Mouse (Mus musculus): ENCODE data around the gene Cenpe. TPM values are rescaled to one million over a fixed set of nuclear protein-coding genes. Genes with fewer than 3 reads are reported as not detected.
"Not testable (repeated sequence)": the region's sequence is repeated elsewhere in the genome, so short reads cannot be mapped to it uniquely, and the experiment has no call there.

Gene Cenpe
- polyA plus RNA-seq (2015; fragmentation: Nextera tagmentation; extraction: Ambion mirVana): 20.3 and 23.5 TPM in 2 replicates

GRCm38 (mm10) chr3:135211805-135212657 is at the start of gene Cenpe:
TSS of gene Cenpe (plus strand) at chr3:135212537.
- H3K9ac ChIP-seq: peak within 1 kb of the TSS; percentile 79
- H3K4me1 ChIP-seq (replicated peaks): peaks cover 8% of the 10 kb centered on the region
- WGBS: 2% methylated on average over 29 of the region's 29 CpGs
- H3K4me3 ChIP-seq (replicated peaks): peak within 1 kb of the TSS; percentile 91
- H3K27ac ChIP-seq: peak within 1 kb of the TSS; percentile 70
- peak within 1 kb of the TSS; percentile 66 for H3K4me2 ChIP-seq (replicated peaks)
- no peaks in the 10 kb centered on the region for H3K27me3 ChIP-seq (replicated peaks)
- ATAC-seq: peak; percentile 95
- H3K36me3 ChIP-seq: peaks cover 9% of the 10 kb centered on the region
- no peaks in the 10 kb centered on the region for H3K9me3 ChIP-seq

- Histone ChIP-seq H3K36me3 (no peaks in the 10 kb centered on the region), H3K27me3 (replicated peaks) (no peaks in the 10 kb centered on the region), H3K9me3 (no peaks in the 10 kb centered on the region), H3K4me3 (replicated peaks) (no peak overlapping the region), H3K27ac (no peak overlapping the region), H3K4me2 (replicated peaks) (no peak overlapping the region), H3K4me1 (replicated peaks) (no peaks in the 10 kb centered on the region), H3K9ac (no peak overlapping the region)
- no peak for ATAC-seq
- 47% methylated on average over 3 of the region's 3 CpGs for WGBS
Observed at GRCm38 (mm10) chr3:135171898-135172446, 40.4 kb upstream of the Cenpe start.

GRCm38 (mm10) chr3:135191861-135192260 is 20.5 kb upstream of the Cenpe start:
- no peaks in the 10 kb centered on the region for H3K36me3 ChIP-seq
- WGBS: 74% methylated on average over 6 of the region's 6 CpGs
- ATAC-seq: no peak
- H3K4me1 ChIP-seq (replicated peaks): no peaks in the 10 kb centered on the region
- no peak overlapping the region for H3K4me3 ChIP-seq (replicated peaks)
- no peak overlapping the region for H3K27ac ChIP-seq
- no peak overlapping the region for H3K4me2 ChIP-seq (replicated peaks)
- no peaks in the 10 kb centered on the region for H3K9me3 ChIP-seq
- no peaks in the 10 kb centered on the region for H3K27me3 ChIP-seq (replicated peaks)
- H3K9ac ChIP-seq: no peak overlapping the region

- not testable (repeated sequence) for H3K4me1 ChIP-seq (replicated peaks); H3K4me2 ChIP-seq (replicated peaks); H3K9me3 ChIP-seq; H3K27ac ChIP-seq; ATAC-seq; H3K27me3 ChIP-seq (replicated peaks); H3K36me3 ChIP-seq; H3K4me3 ChIP-seq (replicated peaks); H3K9ac ChIP-seq
- WGBS: 86% methylated on average over 2 of the region's 2 CpGs
Observed at GRCm38 (mm10) chr3:135198051-135198450, 14.3 kb upstream of the Cenpe start.

- WGBS: 84% methylated on average over 17 of the region's 17 CpGs
- no peaks in the 10 kb centered on the region for H3K36me3 ChIP-seq
- H3K4me3 ChIP-seq (replicated peaks): no peak overlapping the region
- H3K27me3 ChIP-seq (replicated peaks): no peaks in the 10 kb centered on the region
- ATAC-seq: no peak
- H3K9me3 ChIP-seq: no peaks in the 10 kb centered on the region
- no peak overlapping the region for H3K4me2 ChIP-seq (replicated peaks)
- H3K27ac ChIP-seq: no peak overlapping the region
- no peak overlapping the region for H3K9ac ChIP-seq
- H3K4me1 ChIP-seq (replicated peaks): no peaks in the 10 kb centered on the region
Observed at GRCm38 (mm10) chr3:135200409-135201303, 11.7 kb upstream of the Cenpe start.

- Histone ChIP-seq H3K36me3 (no peaks in the 10 kb centered on the region), H3K4me3 (replicated peaks) (no peak overlapping the region), H3K9ac (no peak overlapping the region), H3K4me1 (replicated peaks) (no peaks in the 10 kb centered on the region), H3K27me3 (replicated peaks) (no peaks in the 10 kb centered on the region), H3K27ac (no peak overlapping the region), H3K9me3 (no peaks in the 10 kb centered on the region), H3K4me2 (replicated peaks) (no peak overlapping the region)
- 45% methylated on average over 4 of the region's 4 CpGs for WGBS
- no peak for ATAC-seq
Observed at GRCm38 (mm10) chr3:135206621-135207020, 5.7 kb upstream of the Cenpe start.

- no peaks in the 10 kb centered on the region for H3K27me3 ChIP-seq (replicated peaks)
- peak overlapping the region; percentile 63 for H3K4me2 ChIP-seq (replicated peaks)
- ATAC-seq: peak; percentile 78
- H3K4me3 ChIP-seq (replicated peaks): peak overlapping the region; percentile 91
- no peaks in the 10 kb centered on the region for H3K9me3 ChIP-seq
- peaks cover 12% of the 10 kb centered on the region for H3K36me3 ChIP-seq
- H3K9ac ChIP-seq: peak overlapping the region; percentile 79
- no peak overlapping the region; the same call in 1 of the 2 replicates for H3K27ac ChIP-seq
- peaks cover 8% of the 10 kb centered on the region for H3K4me1 ChIP-seq (replicated peaks)
- WGBS: under 1% methylated on average over 26 of the region's 26 CpGs
Observed at GRCm38 (mm10) chr3:135212658-135213350, 467 bp downstream of the Cenpe start.

- H3K9ac ChIP-seq: no peak overlapping the region
- WGBS: 65% methylated on average over 3 of the region's 3 CpGs
- no peak overlapping the region for H3K4me3 ChIP-seq (replicated peaks)
- no peaks in the 10 kb centered on the region for H3K9me3 ChIP-seq
- peaks cover 19% of the 10 kb centered on the region for H3K36me3 ChIP-seq
- H3K4me1 ChIP-seq (replicated peaks): no peaks in the 10 kb centered on the region
- no peaks in the 10 kb centered on the region for H3K27me3 ChIP-seq (replicated peaks)
- 0 out of 2 replicates have a peak, but pooled peaks have one; percentile 60 for ATAC-seq
- no peak overlapping the region for H3K4me2 ChIP-seq (replicated peaks)
- no peak overlapping the region for H3K27ac ChIP-seq
Observed at GRCm38 (mm10) chr3:135232058-135232457, 19.7 kb downstream of the Cenpe start.

GRCm38 (mm10) chr3:135232462-135232861 is 20.1 kb downstream of the Cenpe start:
- Histone ChIP-seq H3K4me2 (replicated peaks) (no peak overlapping the region), H3K4me3 (replicated peaks) (no peak overlapping the region), H3K9ac (no peak overlapping the region), H3K9me3 (no peaks in the 10 kb centered on the region), H3K4me1 (replicated peaks) (no peaks in the 10 kb centered on the region), H3K27me3 (replicated peaks) (no peaks in the 10 kb centered on the region), H3K36me3 (peaks cover 20% of the 10 kb centered on the region), H3K27ac (no peak overlapping the region)
- ATAC-seq: peak; percentile 95
- 65% methylated on average over 3 of the region's 3 CpGs for WGBS

GRCm38 (mm10) chr3:135245733-135246132 is 33.4 kb downstream of the Cenpe start:
- H3K9me3 ChIP-seq: no peaks in the 10 kb centered on the region
- H3K4me1 ChIP-seq (replicated peaks): no peaks in the 10 kb centered on the region
- no peak overlapping the region for H3K27ac ChIP-seq
- H3K9ac ChIP-seq: no peak overlapping the region
- no peak overlapping the region for H3K4me2 ChIP-seq (replicated peaks)
- peaks cover 26% of the 10 kb centered on the region for H3K36me3 ChIP-seq
- no peak for ATAC-seq
- no peak overlapping the region for H3K4me3 ChIP-seq (replicated peaks)
- no peaks in the 10 kb centered on the region for H3K27me3 ChIP-seq (replicated peaks)

GRCm38 (mm10) chr3:135246828-135247227 is 34.5 kb downstream of the Cenpe start:
- no peak overlapping the region for H3K27ac ChIP-seq
- no peak overlapping the region for H3K4me2 ChIP-seq (replicated peaks)
- H3K9ac ChIP-seq: no peak overlapping the region
- no peak overlapping the region for H3K4me3 ChIP-seq (replicated peaks)
- no peaks in the 10 kb centered on the region for H3K27me3 ChIP-seq (replicated peaks)
- WGBS: 95% methylated on average over 6 of the region's 6 CpGs
- no peak for ATAC-seq
- H3K9me3 ChIP-seq: no peaks in the 10 kb centered on the region
- H3K36me3 ChIP-seq: peaks cover 30% of the 10 kb centered on the region
- H3K4me1 ChIP-seq (replicated peaks): no peaks in the 10 kb centered on the region

Measured in intestine, embryonic 15.5 days (tissue).